Mouse (Mus musculus): Measurements from ENCODE around the gene Adat1.

Gene Adat1

GRCm38 (mm10) chr8:111964849-111965561, 27.1 kb downstream of the Adat1 start:
- H3K4me3 ChIP-seq (replicated peaks; ENCODE audit: low read length): no peak overlapping the region
- TF ChIP-seq NANOG (IDR thresholded peaks at IDR 0.05; ENCODE audit: borderline replicate concordance, low read length): no peak
- TF ChIP-seq POU5F1 (IDR thresholded peaks at IDR 0.05; ENCODE audit: borderline replicate concordance, low read length): no peak
- TF ChIP-seq CTCF (conservative IDR thresholded peaks at IDR 0.05; ENCODE audit: low read length): no peak
- no peaks in the 10 kb centered on the region for H3K9me3 ChIP-seq (ENCODE audit: low read length)
- no peaks in the 10 kb centered on the region for H3K27me3 ChIP-seq (ENCODE audit: insufficient read depth, low read length)
- peaks cover 98% of the 10 kb centered on the region for H3K4me1 ChIP-seq (replicated peaks; ENCODE audit: low read depth, low read length)
- peaks cover 56% of the 10 kb centered on the region for H3K36me3 ChIP-seq (ENCODE audit: insufficient read depth, low read length)

GRCm38 (mm10) chr8:111964351-111964750, 27.8 kb downstream of the Adat1 start:
- no peak for TF ChIP-seq CTCF (conservative IDR thresholded peaks at IDR 0.05; ENCODE audit: low read length)
- TF ChIP-seq POU5F1 (IDR thresholded peaks at IDR 0.05; ENCODE audit: borderline replicate concordance, low read length): no peak
- no peak for TF ChIP-seq NANOG (IDR thresholded peaks at IDR 0.05; ENCODE audit: borderline replicate concordance, low read length)
- Histone ChIP-seq H3K4me1 (replicated peaks; ENCODE audit: low read depth, low read length) (peaks cover 97% of the 10 kb centered on the region), H3K9me3 (ENCODE audit: low read length) (no peaks in the 10 kb centered on the region), H3K36me3 (ENCODE audit: insufficient read depth, low read length) (peaks cover 60% of the 10 kb centered on the region), H3K4me3 (replicated peaks; ENCODE audit: low read length) (no peak overlapping the region), H3K27me3 (ENCODE audit: insufficient read depth, low read length) (no peaks in the 10 kb centered on the region)

- Histone ChIP-seq H3K27me3 (ENCODE audit: insufficient read depth, low read length) (no peaks in the 10 kb centered on the region), H3K36me3 (ENCODE audit: insufficient read depth, low read length) (peaks cover 62% of the 10 kb centered on the region), H3K4me3 (replicated peaks; ENCODE audit: low read length) (no peak overlapping the region), H3K4me1 (replicated peaks; ENCODE audit: low read depth, low read length) (peaks cover 89% of the 10 kb centered on the region), H3K9me3 (ENCODE audit: low read length) (no peaks in the 10 kb centered on the region)
- TF ChIP-seq CTCF (conservative IDR thresholded peaks at IDR 0.05; ENCODE audit: low read length) (no peak), NANOG (IDR thresholded peaks at IDR 0.05; ENCODE audit: borderline replicate concordance, low read length) (no peak), POU5F1 (IDR thresholded peaks at IDR 0.05; ENCODE audit: borderline replicate concordance, low read length) (no peak)
Observed at GRCm38 (mm10) chr8:111963546-111963945, 28.6 kb downstream of the Adat1 start.

GRCm38 (mm10) chr8:111963091-111963490, 29.0 kb downstream of the Adat1 start:
- H3K36me3 ChIP-seq (ENCODE audit: insufficient read depth, low read length): peaks cover 62% of the 10 kb centered on the region
- TF ChIP-seq NANOG (IDR thresholded peaks at IDR 0.05; ENCODE audit: borderline replicate concordance, low read length) (no peak), POU5F1 (IDR thresholded peaks at IDR 0.05; ENCODE audit: borderline replicate concordance, low read length) (no peak), CTCF (conservative IDR thresholded peaks at IDR 0.05; ENCODE audit: low read length) (no peak)
- peaks cover 84% of the 10 kb centered on the region for H3K4me1 ChIP-seq (replicated peaks; ENCODE audit: low read depth, low read length)

GRCm38 (mm10) chr8:111962589-111962988, 29.5 kb downstream of the Adat1 start:
- no peaks in the 10 kb centered on the region for H3K27me3 ChIP-seq (ENCODE audit: insufficient read depth, low read length)
- H3K4me3 ChIP-seq (replicated peaks; ENCODE audit: low read length): no peak overlapping the region
- H3K9me3 ChIP-seq (ENCODE audit: low read length): no peaks in the 10 kb centered on the region
- peaks cover 79% of the 10 kb centered on the region for H3K4me1 ChIP-seq (replicated peaks; ENCODE audit: low read depth, low read length)
- TF ChIP-seq NANOG (IDR thresholded peaks at IDR 0.05; ENCODE audit: borderline replicate concordance, low read length): no peak
- peaks cover 61% of the 10 kb centered on the region for H3K36me3 ChIP-seq (ENCODE audit: insufficient read depth, low read length)

More at GRCm38 (mm10) chr8:111963091-111963490, 29.0 kb downstream of the Adat1 start:
- H3K9me3 ChIP-seq (ENCODE audit: low read length): no peaks in the 10 kb centered on the region
- no peak overlapping the region for H3K4me3 ChIP-seq (replicated peaks; ENCODE audit: low read length)
- no peaks in the 10 kb centered on the region for H3K27me3 ChIP-seq (ENCODE audit: insufficient read depth, low read length)

GRCm38 (mm10) chr8:111961330-111961729, 30.8 kb downstream of the Adat1 start:
- no peaks in the 10 kb centered on the region for H3K27me3 ChIP-seq (ENCODE audit: insufficient read depth, low read length)
- H3K4me3 ChIP-seq (replicated peaks; ENCODE audit: low read length): no peak overlapping the region
- no peak for TF ChIP-seq POU5F1 (IDR thresholded peaks at IDR 0.05; ENCODE audit: borderline replicate concordance, low read length)
- peak; percentile 10 for TF ChIP-seq CTCF (conservative IDR thresholded peaks at IDR 0.05; ENCODE audit: low read length)

GRCm38 (mm10) chr8:111960591-111961321, 31.3 kb downstream of the Adat1 start:
- peaks cover 62% of the 10 kb centered on the region for H3K4me1 ChIP-seq (replicated peaks; ENCODE audit: low read depth, low read length)
- peak overlapping the region; percentile 17; the same call in 1 of the 2 replicates for H3K4me3 ChIP-seq (replicated peaks; ENCODE audit: low read length)
- H3K9me3 ChIP-seq (ENCODE audit: low read length): no peaks in the 10 kb centered on the region
- no peaks in the 10 kb centered on the region for H3K27me3 ChIP-seq (ENCODE audit: insufficient read depth, low read length)
- TF ChIP-seq NANOG (IDR thresholded peaks at IDR 0.05; ENCODE audit: borderline replicate concordance, low read length) (no peak), CTCF (conservative IDR thresholded peaks at IDR 0.05; ENCODE audit: low read length) (no peak), POU5F1 (IDR thresholded peaks at IDR 0.05; ENCODE audit: borderline replicate concordance, low read length) (no peak)
- peaks cover 61% of the 10 kb centered on the region for H3K36me3 ChIP-seq (ENCODE audit: insufficient read depth, low read length)

More at GRCm38 (mm10) chr8:111961330-111961729, 30.8 kb downstream of the Adat1 start:
- Histone ChIP-seq H3K4me1 (replicated peaks; ENCODE audit: low read depth, low read length) (peaks cover 67% of the 10 kb centered on the region), H3K9me3 (ENCODE audit: low read length) (no peaks in the 10 kb centered on the region), H3K36me3 (ENCODE audit: insufficient read depth, low read length) (peaks cover 61% of the 10 kb centered on the region)

GRCm38 (mm10) chr8:111957231-111957630, 34.9 kb downstream of the Adat1 start:
- Histone ChIP-seq H3K27me3 (ENCODE audit: insufficient read depth, low read length) (no peaks in the 10 kb centered on the region), H3K4me3 (replicated peaks; ENCODE audit: low read length) (no peak overlapping the region)
- TF ChIP-seq CTCF (conservative IDR thresholded peaks at IDR 0.05; ENCODE audit: low read length): no peak
- TF ChIP-seq POU5F1 (IDR thresholded peaks at IDR 0.05; ENCODE audit: borderline replicate concordance, low read length): no peak
- no peak for TF ChIP-seq NANOG (IDR thresholded peaks at IDR 0.05; ENCODE audit: borderline replicate concordance, low read length)

More at GRCm38 (mm10) chr8:111957231-111957630, 34.9 kb downstream of the Adat1 start:
- H3K36me3 ChIP-seq (ENCODE audit: insufficient read depth, low read length): peaks cover 86% of the 10 kb centered on the region
- peaks cover 41% of the 10 kb centered on the region for H3K4me1 ChIP-seq (replicated peaks; ENCODE audit: low read depth, low read length)
- no peaks in the 10 kb centered on the region for H3K9me3 ChIP-seq (ENCODE audit: low read length)

All from E14TG2a.4 (cell line).